Mouse (Mus musculus): ENCODE measurements at regions not wholly inside any gene's neighbourhood (a gene's known extent, or its start where the extent isn't known, plus 50 kb on each side); places are given as distances from the start of the nearest gene placed in this dataset.

- peak; percentile 66 to 69 for DNase-seq (ENCODE audit: low spot score in 2 of 2)
Observed at GRCm38 (mm10) chr1:133549816-133550215, 60.3 kb downstream of the Snrpe start.

- DNase-seq (ENCODE audit: low spot score in 2 of 2) = no peak
Observed at GRCm38 (mm10) chr1:133548971-133549370, 61.1 kb downstream of the Snrpe start.

GRCm38 (mm10) chr1:133547541-133547940, 62.5 kb downstream of the Snrpe start:
- no peak for DNase-seq (ENCODE audit: low spot score in 2 of 2)

- peak; percentile 42 to 58 for DNase-seq (ENCODE audit: low spot score in 2 of 2)
Observed at GRCm38 (mm10) chr1:133544996-133545395, 65.1 kb downstream of the Snrpe start.

- no peak for DNase-seq (ENCODE audit: low spot score in 2 of 2)
Observed at GRCm38 (mm10) chr1:133543751-133544150, 66.3 kb downstream of the Snrpe start.

GRCm38 (mm10) chr1:133541996-133542775, 67.9 kb downstream of the Snrpe start:
- peak; percentile 63 to 69 for DNase-seq (ENCODE audit: low spot score in 2 of 2)

GRCm38 (mm10) chr1:133530698-133531097, 79.4 kb downstream of the Snrpe start:
- DNase-seq (ENCODE audit: low spot score in 2 of 2) = no peak

- no peak for DNase-seq (ENCODE audit: low spot score in 2 of 2)
Observed at GRCm38 (mm10) chr1:133529817-133530216, 80.3 kb downstream of the Snrpe start.

GRCm38 (mm10) chr1:133527651-133528385, 82.3 kb downstream of the Snrpe start:
- no peak for DNase-seq (ENCODE audit: low spot score in 2 of 2)

GRCm38 (mm10) chr1:133522825-133523224, 87.3 kb downstream of the Snrpe start:
- DNase-seq (ENCODE audit: low spot score in 2 of 2) = no peak

GRCm38 (mm10) chr1:133520652-133521051, 89.4 kb downstream of the Snrpe start:
- no peak for DNase-seq (ENCODE audit: low spot score in 2 of 2)

GRCm38 (mm10) chr1:133517020-133517419, 92.8 kb upstream of the Sox13 start:
- no peak for DNase-seq (ENCODE audit: low spot score in 2 of 2)

- no peak for DNase-seq (ENCODE audit: low spot score in 2 of 2)
Observed at GRCm38 (mm10) chr1:133504116-133504515, 79.9 kb upstream of the Sox13 start.

GRCm38 (mm10) chr1:133503336-133503735, 79.2 kb upstream of the Sox13 start:
- no peak for DNase-seq (ENCODE audit: low spot score in 2 of 2)

- no peak for DNase-seq (ENCODE audit: low spot score in 2 of 2)
Observed at GRCm38 (mm10) chr1:133501016-133501415, 76.8 kb upstream of the Sox13 start.

GRCm38 (mm10) chr1:133492986-133493741, 69.0 kb upstream of the Sox13 start:
- DNase-seq (ENCODE audit: low spot score in 2 of 2) = peak; percentile 23 to 41

- DNase-seq (ENCODE audit: low spot score in 2 of 2) = peak; percentile 11 to 30
Observed at GRCm38 (mm10) chr1:133492291-133492985, 68.3 kb upstream of the Sox13 start.

GRCm38 (mm10) chr1:133491857-133492290, 67.7 kb upstream of the Sox13 start:
- DNase-seq (ENCODE audit: low spot score in 2 of 2) = peak; percentile 3 to 11

GRCm38 (mm10) chr1:133487171-133487901, 63.2 kb upstream of the Sox13 start:
- no peak for DNase-seq (ENCODE audit: low spot score in 2 of 2)

GRCm38 (mm10) chr1:133486370-133486769, 62.2 kb upstream of the Sox13 start:
- DNase-seq (ENCODE audit: low spot score in 2 of 2) = no peak

- DNase-seq (ENCODE audit: low spot score in 2 of 2) = no peak
Observed at GRCm38 (mm10) chr1:133482891-133483290, 58.7 kb upstream of the Sox13 start.

Data from thymus, postnatal 10 days (tissue).